Mouse (Mus musculus): ENCODE results near the gene Clec2l. TPM values are rescaled to one million over a fixed set of nuclear protein-coding genes. Genes with fewer than 3 reads are reported as not detected.
"Not testable (repeated sequence)": the region's sequence is repeated elsewhere in the genome, so short reads cannot be mapped to it uniquely, and the experiment has no call there.

Gene Clec2l
- polyA plus RNA-seq, 1 experiment from 2014 or later = 0.87 TPM

DNA sequence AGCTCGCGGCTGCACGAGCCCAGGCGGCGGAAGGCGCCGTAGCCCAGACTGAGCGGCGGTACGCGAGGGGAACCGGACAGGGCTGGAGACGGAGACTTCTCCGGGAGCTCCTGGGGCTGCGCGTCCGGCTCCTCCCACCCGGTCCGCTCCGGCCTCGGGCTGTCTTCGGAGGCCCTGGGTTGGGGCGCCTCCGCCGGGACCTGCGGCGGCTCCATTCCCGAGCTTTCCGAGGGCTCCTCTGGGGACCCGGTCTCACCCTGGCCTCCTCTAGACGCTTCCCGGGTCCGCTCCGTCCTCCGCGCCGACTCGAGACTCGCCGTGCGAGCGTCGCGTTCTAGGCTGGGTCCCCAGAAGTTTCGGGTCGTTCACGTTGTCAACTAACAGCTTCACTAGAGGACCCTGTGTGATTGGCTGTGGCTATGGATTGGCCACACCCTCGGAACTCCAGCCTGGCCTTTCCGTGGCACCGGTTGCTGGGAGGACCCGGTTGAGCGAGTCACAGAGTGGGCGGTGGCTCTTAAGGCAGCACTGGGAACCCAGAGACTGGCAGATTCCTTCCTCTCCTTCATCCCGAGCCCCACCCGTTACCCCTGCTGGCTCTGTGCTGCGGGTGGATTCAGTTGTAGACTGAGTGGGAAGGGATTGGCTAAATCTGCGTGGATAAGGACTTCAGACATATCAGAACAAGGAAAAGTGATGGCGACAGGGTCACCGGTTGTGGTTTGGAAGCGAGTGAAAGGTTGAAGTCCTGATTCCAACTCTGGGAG lies 25.8 kb upstream of the Clec2l start, which contains the start of gene Klrg2:
Gene Klrg2 (minus strand): TSS at position 391 of the 767 bp plus-strand sequence.
- WGBS = 2% methylated on average over 60 of the region's 60 CpGs
- H3K4me3 ChIP-seq = peak within 1 kb of the TSS; percentile 58
- H3K27ac ChIP-seq = no peak within 1 kb of the TSS
- H3K27me3 ChIP-seq = peaks cover 82% of the 10 kb centered on the region
- H3K36me3 ChIP-seq = no peaks in the 10 kb centered on the region
- peak within 1 kb of the TSS; percentile 98 for H3K4me2 ChIP-seq
- H3K4me1 ChIP-seq (replicated peaks) = peaks cover 23% of the 10 kb centered on the region
- ATAC-seq (replicated peaks; ENCODE audit: insufficient number of reproducible peaks, insufficient read depth, low FRiP score, low read depth) = peak; percentile 78
- H3K9me3 ChIP-seq (replicated peaks) = no peaks in the 10 kb centered on the region
- H3K9ac ChIP-seq = peak within 1 kb of the TSS; percentile 57

DNA sequence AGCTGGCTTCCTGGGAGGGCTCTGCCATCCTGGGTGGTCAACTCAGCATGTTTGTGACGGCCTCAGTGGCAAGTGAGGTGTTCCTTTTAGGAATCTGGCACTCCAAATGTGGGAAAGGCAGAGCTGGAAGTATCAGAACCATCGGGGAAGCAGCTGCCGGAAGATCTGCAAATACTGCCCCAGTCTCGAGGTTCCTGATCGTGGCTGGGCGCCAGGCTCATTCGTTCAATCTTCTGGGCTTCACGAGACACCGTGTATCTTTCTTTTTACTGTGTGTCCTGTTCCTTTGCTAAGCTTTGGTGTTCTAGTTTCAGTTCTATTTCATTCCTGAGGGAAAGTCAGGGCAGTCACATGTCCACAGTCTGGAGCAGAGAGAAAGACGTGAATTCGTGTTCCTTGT lies 22.5 kb upstream of the Clec2l start:
- H3K27ac ChIP-seq = no peak overlapping the region
- peaks cover 62% of the 10 kb centered on the region for H3K27me3 ChIP-seq
- H3K9ac ChIP-seq = no peak overlapping the region
- no peak overlapping the region for H3K4me3 ChIP-seq
- no peak for ATAC-seq (replicated peaks; ENCODE audit: insufficient number of reproducible peaks, insufficient read depth, low FRiP score, low read depth)
- H3K9me3 ChIP-seq (replicated peaks) = no peaks in the 10 kb centered on the region
- peaks cover 29% of the 10 kb centered on the region for H3K4me1 ChIP-seq (replicated peaks)
- H3K4me2 ChIP-seq = no peak overlapping the region
- 69% methylated on average over 11 of the region's 11 CpGs for WGBS
- no peaks in the 10 kb centered on the region for H3K36me3 ChIP-seq

DNA sequence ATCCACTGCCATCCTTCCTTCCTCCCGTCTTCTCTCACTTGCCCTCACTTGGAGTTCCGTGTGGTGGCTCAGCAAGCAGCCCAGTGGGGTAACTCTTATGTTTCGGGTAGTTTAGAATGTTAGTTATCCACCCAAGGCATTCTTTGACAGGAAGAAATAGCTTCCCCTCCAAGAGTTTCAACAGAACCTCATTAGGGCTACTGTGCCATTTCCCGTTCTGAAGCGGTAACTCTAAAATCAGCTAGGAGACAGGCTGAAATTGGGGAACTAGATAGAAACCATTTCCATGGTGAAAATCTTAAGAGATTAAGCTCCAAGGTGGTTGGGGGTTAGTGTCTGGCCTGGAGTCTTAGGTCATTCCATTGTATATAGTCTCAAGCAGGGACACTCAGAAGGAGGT lies 21.6 kb upstream of the Clec2l start:
- no peak overlapping the region for H3K4me3 ChIP-seq
- no peak overlapping the region for H3K4me2 ChIP-seq
- ATAC-seq (replicated peaks; ENCODE audit: insufficient number of reproducible peaks, insufficient read depth, low FRiP score, low read depth) = no peak
- H3K9me3 ChIP-seq (replicated peaks) = no peaks in the 10 kb centered on the region
- no peak overlapping the region for H3K9ac ChIP-seq
- peaks cover 54% of the 10 kb centered on the region for H3K27me3 ChIP-seq
- WGBS = 61% methylated on average over 5 of the region's 5 CpGs
- no peak overlapping the region for H3K27ac ChIP-seq
- H3K36me3 ChIP-seq = no peaks in the 10 kb centered on the region
- H3K4me1 ChIP-seq (replicated peaks) = peaks cover 21% of the 10 kb centered on the region

DNA sequence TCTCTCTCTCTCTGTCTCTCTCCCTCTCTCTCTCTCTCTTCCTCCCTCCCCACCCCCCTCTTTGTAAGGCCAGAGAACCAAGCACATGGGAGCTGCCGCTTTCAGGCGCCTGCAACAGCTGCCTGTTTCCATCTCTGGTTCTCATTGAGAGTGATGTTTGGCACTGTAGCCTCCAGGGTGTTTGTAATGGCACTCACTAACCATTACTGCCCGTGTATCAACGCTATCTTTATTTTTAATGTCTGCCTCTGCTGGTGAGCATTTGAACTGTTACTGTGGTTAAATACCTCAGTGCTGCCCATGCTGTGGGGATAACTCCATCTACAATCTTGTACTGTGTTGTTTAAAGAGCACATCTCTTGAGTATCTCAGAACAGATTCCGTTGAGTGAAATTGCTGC lies 21.2 kb upstream of the Clec2l start:
- peaks cover 17% of the 10 kb centered on the region for H3K4me1 ChIP-seq (replicated peaks)
- H3K27ac ChIP-seq = no peak overlapping the region
- H3K4me3 ChIP-seq = no peak overlapping the region
- H3K4me2 ChIP-seq = no peak overlapping the region
- ATAC-seq (replicated peaks; ENCODE audit: insufficient number of reproducible peaks, insufficient read depth, low FRiP score, low read depth) = no peak
- H3K27me3 ChIP-seq = peaks cover 50% of the 10 kb centered on the region
- no peaks in the 10 kb centered on the region for H3K9me3 ChIP-seq (replicated peaks)
- H3K9ac ChIP-seq = no peak overlapping the region
- 49% methylated on average over 5 of the region's 5 CpGs for WGBS
- no peaks in the 10 kb centered on the region for H3K36me3 ChIP-seq

DNA sequence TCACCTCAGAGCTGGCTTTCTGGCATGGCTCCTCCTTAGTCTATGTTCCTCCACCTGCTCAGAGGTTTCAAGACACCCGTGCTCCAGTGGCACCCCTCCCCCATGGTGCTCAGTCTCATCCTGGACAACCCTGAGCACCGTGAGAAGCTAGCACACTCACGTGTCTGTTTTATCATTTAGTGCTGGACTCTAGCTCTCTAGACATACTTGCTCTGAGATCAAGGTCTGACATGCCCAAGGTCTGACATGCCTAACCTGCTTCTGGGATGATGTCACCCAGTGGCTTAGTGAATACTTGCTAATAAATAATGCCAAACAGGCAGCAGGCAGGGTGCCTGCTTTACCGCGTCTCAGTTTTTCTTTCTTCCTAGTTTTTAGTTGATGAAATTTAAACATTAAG lies 20.3 kb upstream of the Clec2l start:
- H3K9me3 ChIP-seq (replicated peaks) = no peaks in the 10 kb centered on the region
- no peak for ATAC-seq (replicated peaks; ENCODE audit: insufficient number of reproducible peaks, insufficient read depth, low FRiP score, low read depth)
- no peak overlapping the region for H3K4me2 ChIP-seq
- no peaks in the 10 kb centered on the region for H3K36me3 ChIP-seq
- WGBS = 44% methylated on average over 5 of the region's 5 CpGs
- no peak overlapping the region for H3K27ac ChIP-seq
- peaks cover 7% of the 10 kb centered on the region; the same call in 1 of the 2 replicates for H3K4me1 ChIP-seq (replicated peaks)
- peaks cover 45% of the 10 kb centered on the region for H3K27me3 ChIP-seq
- H3K9ac ChIP-seq = no peak overlapping the region
- no peak overlapping the region for H3K4me3 ChIP-seq

DNA sequence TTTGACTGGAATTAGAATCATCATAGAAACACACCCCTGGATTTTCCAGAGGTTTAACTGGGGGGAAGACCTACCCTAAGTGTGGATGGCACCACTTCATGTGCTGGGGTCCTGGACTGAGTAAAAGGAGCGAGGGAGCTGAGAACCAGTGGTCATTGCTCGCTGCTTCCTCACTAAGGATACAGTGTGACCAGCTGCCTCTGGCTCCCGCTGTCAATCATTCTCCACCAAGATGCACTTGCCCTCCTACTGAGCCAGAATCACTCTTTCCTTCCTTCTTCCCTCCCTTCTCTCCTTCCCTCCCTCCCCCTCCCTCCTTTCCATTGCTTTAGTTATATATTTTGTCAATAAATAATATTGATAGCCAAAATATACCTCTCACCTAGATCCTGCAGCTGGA lies 19.8 kb upstream of the Clec2l start:
- Histone ChIP-seq H3K27ac (no peak overlapping the region), H3K4me1 (replicated peaks) (peaks cover 7% of the 10 kb centered on the region; the same call in 1 of the 2 replicates), H3K4me2 (no peak overlapping the region), H3K9ac (no peak overlapping the region), H3K4me3 (no peak overlapping the region), H3K27me3 (peaks cover 40% of the 10 kb centered on the region), H3K36me3 (no peaks in the 10 kb centered on the region), H3K9me3 (replicated peaks) (no peaks in the 10 kb centered on the region)
- WGBS = 67% methylated on average over 3 of the region's 3 CpGs
- ATAC-seq (replicated peaks; ENCODE audit: insufficient number of reproducible peaks, insufficient read depth, low FRiP score, low read depth) = no peak

DNA sequence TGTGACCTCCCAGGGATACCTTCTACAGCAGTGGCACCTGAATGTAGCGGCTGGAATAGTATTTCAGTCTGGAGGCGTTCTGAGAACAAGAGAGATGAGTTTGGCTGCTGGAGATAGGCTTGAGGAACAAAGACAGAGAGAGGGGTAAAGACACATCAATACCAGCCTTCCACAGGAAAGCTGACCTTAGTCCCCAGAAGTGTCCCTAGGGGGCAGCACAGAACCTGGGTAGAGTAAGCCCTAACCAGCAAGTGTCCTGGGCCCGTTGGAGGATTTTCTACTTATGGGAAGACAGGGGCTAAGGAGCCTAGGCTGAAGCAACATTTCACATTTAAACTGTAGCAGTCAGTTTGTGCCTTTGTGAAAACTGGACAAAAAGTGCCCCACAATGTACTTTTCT lies 13.3 kb upstream of the Clec2l start:
- Histone ChIP-seq H3K27me3 (no peaks in the 10 kb centered on the region), H3K9ac (no peak overlapping the region), H3K4me1 (replicated peaks) (no peaks in the 10 kb centered on the region), H3K4me3 (no peak overlapping the region), H3K9me3 (replicated peaks) (no peaks in the 10 kb centered on the region), H3K27ac (no peak overlapping the region), H3K36me3 (no peaks in the 10 kb centered on the region), H3K4me2 (no peak overlapping the region)
- ATAC-seq (replicated peaks; ENCODE audit: insufficient number of reproducible peaks, insufficient read depth, low FRiP score, low read depth) = no peak
- WGBS = 69% methylated on average over 3 of the region's 3 CpGs

DNA sequence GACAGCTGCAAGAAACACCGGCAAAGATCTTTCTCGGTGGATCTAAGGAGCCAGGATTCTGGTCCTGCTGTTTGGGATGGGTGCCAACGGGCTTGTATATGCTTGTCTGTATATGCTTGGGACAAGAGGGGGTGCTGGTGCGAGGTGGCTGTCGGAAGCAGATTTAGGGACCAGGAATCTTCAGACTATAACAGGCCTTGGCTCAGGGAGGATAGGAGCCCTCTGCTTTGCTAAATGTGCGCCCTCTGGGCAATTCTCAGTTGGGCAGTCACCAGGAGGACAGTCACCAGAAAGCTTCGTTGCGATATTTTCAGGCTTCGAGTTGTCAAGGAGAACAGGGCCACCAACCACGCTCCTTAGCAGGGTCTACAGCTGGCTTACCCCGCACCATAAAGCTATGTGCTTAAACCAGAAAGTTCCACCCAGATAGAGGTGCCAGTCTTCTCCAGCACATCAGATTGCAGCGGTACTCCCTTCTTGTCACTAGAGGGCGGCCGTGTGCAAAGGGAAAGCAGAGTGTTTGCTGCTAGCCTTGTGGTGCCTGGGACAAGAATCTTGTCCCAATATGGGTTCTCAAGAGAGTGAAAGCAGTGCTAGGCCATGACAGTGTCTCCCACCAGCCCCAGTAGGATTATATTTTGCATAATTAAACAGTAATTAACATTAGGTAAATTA lies 12.5 kb upstream of the Clec2l start:
- WGBS = 35% methylated on average over 14 of the region's 14 CpGs
- ATAC-seq (replicated peaks; ENCODE audit: insufficient number of reproducible peaks, insufficient read depth, low FRiP score, low read depth) = 0 out of 2 replicates have a peak, but pooled peaks have one; percentile 27
- Histone ChIP-seq H3K9ac (no peak overlapping the region), H3K4me3 (no peak overlapping the region), H3K27me3 (no peaks in the 10 kb centered on the region), H3K4me2 (no peak overlapping the region), H3K27ac (no peak overlapping the region), H3K4me1 (replicated peaks) (no peaks in the 10 kb centered on the region), H3K36me3 (no peaks in the 10 kb centered on the region), H3K9me3 (replicated peaks) (no peaks in the 10 kb centered on the region)

DNA sequence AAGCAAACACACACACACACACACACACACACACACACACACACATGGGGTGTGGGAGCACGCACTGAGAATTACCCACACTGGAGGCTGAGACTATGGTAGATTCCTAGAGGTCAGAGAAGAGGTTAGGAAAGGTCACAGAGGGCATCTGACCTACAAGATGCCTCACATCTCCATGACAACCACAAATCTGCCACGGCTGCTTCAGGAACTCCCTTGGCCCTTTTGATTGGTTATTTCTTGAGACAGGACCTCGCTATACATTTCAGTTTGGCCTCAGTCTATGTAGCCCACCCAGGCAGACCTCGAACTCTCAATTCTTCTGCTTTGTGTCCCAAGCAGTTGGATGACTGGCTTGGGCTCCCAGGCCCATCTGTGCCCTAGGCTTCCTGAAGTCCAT lies 1.2 kb upstream of the Clec2l start:
- Histone ChIP-seq H3K27me3 (peaks cover 54% of the 10 kb centered on the region), H3K36me3 (no peaks in the 10 kb centered on the region), H3K9me3 (replicated peaks) (no peaks in the 10 kb centered on the region), H3K4me1 (replicated peaks) (peaks cover 7% of the 10 kb centered on the region), H3K9ac (no peak overlapping the region), H3K27ac (no peak overlapping the region), H3K4me2 (no peak overlapping the region), H3K4me3 (no peak overlapping the region)
- 78% methylated on average over 4 of the region's 4 CpGs for WGBS
- ATAC-seq (replicated peaks; ENCODE audit: insufficient number of reproducible peaks, insufficient read depth, low FRiP score, low read depth) = no peak

DNA sequence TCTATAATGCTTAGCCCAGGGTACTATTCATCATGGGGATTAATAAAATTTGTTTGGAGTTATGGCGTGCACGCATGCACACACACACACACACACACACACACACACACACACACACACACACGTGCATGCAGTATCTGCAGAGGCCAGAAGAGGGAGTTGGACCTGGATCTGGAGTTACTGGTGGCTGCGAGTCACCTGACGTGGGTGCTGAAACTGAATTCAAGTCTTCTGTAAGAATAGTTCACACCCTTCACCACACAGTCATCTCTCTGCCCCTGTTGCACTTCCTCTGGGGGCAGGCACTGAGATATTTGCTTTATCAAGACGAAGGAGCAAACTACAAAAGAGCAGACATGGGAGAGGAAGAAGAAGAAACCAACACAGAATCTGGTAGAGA lies 6.7 kb downstream of the Clec2l start:
- Histone ChIP-seq H3K27ac (no peak overlapping the region), H3K9ac (no peak overlapping the region), H3K36me3 (no peaks in the 10 kb centered on the region), H3K27me3 (peaks cover 23% of the 10 kb centered on the region), H3K4me3 (no peak overlapping the region), H3K4me1 (replicated peaks) (no peaks in the 10 kb centered on the region), H3K9me3 (replicated peaks) (no peaks in the 10 kb centered on the region), H3K4me2 (no peak overlapping the region)
- no peak for ATAC-seq (replicated peaks; ENCODE audit: insufficient number of reproducible peaks, insufficient read depth, low FRiP score, low read depth)
- WGBS = 64% methylated on average over 6 of the region's 6 CpGs

DNA sequence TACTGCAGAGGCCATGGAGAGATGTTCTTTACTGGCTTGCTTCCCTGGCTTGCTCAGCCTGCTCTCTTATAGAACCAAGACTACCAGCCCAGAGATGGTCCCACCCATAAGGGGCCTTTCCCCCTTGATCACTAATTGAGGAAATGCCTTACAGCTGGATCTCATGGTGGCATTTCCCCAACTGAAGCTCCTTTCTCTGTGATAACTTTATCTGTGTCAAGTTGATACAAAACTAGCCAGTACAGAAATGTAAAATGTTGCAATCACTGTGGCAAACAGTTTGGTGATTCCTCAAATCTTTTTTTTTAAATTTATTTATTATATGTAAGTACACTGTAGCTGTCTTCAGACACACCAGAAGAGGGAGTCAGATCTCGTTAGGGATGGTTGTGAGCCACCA lies 7.6 kb downstream of the Clec2l start:
- not testable (repeated sequence) for H3K36me3 ChIP-seq; ATAC-seq (replicated peaks; ENCODE audit: insufficient number of reproducible peaks, insufficient read depth, low FRiP score, low read depth); H3K27ac ChIP-seq; H3K9me3 ChIP-seq (replicated peaks); H3K9ac ChIP-seq; H3K4me1 ChIP-seq (replicated peaks); H3K4me2 ChIP-seq; H3K4me3 ChIP-seq
- WGBS = 75% methylated on average over 1 of the region's 1 CpGs
- peaks cover 15% of the 10 kb centered on the region for H3K27me3 ChIP-seq

DNA sequence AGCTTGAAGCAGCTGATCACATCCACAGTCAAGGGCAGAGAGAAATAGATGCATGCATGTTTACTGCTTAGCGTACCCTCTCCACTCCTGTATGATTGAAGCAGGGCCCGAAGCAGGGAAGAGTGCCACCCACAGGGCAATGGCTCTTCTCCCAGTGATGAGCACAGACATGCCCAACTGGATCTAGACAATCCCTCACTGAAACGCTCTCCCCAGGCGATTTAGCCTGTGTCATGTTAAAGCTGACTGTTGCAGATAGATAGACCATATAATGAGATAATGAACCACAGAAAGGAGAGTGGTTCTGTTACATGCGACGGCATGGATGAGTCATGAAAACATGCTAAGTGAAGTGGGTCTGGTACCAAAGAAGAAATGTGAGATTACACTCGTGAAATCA lies 8.4 kb downstream of the Clec2l start:
- H3K9ac ChIP-seq = no peak overlapping the region
- H3K4me1 ChIP-seq (replicated peaks) = peaks cover 2% of the 10 kb centered on the region
- peaks cover 12% of the 10 kb centered on the region for H3K27me3 ChIP-seq
- no peaks in the 10 kb centered on the region for H3K9me3 ChIP-seq (replicated peaks)
- 79% methylated on average over 7 of the region's 7 CpGs for WGBS
- no peak overlapping the region for H3K4me2 ChIP-seq
- no peaks in the 10 kb centered on the region for H3K36me3 ChIP-seq
- H3K27ac ChIP-seq = no peak overlapping the region
- H3K4me3 ChIP-seq = no peak overlapping the region
- ATAC-seq (replicated peaks; ENCODE audit: insufficient number of reproducible peaks, insufficient read depth, low FRiP score, low read depth) = no peak
